Mouse (Mus musculus) midbrain, embryonic 12.5 days (tissue): ENCODE data around the gene Hipk2. TPM values are rescaled to one million over a fixed set of nuclear protein-coding genes. Genes with fewer than 3 reads are reported as not detected.

Source experiments
- ATAC-seq: fragments of 200-750 bp; cut with Nextera tagmentation; 2 replicates; pipeline ENCODE4 v1.8.0; 2017; ENCODE audit warnings: low read depth, moderate TSS enrichment, moderate library complexity; ENCODE audit not compliant: low FRiP score
- H3K27ac ChIP-seq: fragments of 300-500 bp; sonication (generic); replicated peaks from 2 replicates; pipeline ENCODE4 v1.5.1; 2016; ENCODE audit warnings: mild to moderate bottlenecking
- H3K27me3 ChIP-seq: fragments of 300-500 bp; sonication (generic); 2 replicates; pipeline ENCODE4 v1.6.1; 2016; ENCODE audit warnings: mild to moderate bottlenecking
- H3K36me3 ChIP-seq: fragments of 300-500 bp; sonication (generic); 2 replicates; pipeline ENCODE4 v1.6.1; 2016
- H3K4me1 ChIP-seq: fragments of 300-500 bp; sonication (generic); 2 replicates; pipeline ENCODE4 v1.6.1; 2016
- H3K4me2 ChIP-seq: fragments of 300-500 bp; sonication (generic); replicated peaks from 2 replicates; pipeline ENCODE4 v1.6.1; 2016; ENCODE audit warnings: mild to moderate bottlenecking, moderate library complexity
- H3K4me3 ChIP-seq: fragments of 300-500 bp; sonication (generic); 2 replicates; pipeline ENCODE4 v1.5.1; 2016; ENCODE audit warnings: mild to moderate bottlenecking
- H3K9ac ChIP-seq: fragments of 300-500 bp; sonication (generic); replicated peaks from 2 replicates; pipeline ENCODE4 v1.6.1; 2016; ENCODE audit warnings: mild to moderate bottlenecking, moderate library complexity
- H3K9me3 ChIP-seq: fragments of 300-500 bp; sonication (generic); 2 replicates; pipeline ENCODE4 v1.6.1; 2016; ENCODE audit warnings: mild to moderate bottlenecking
- WGBS: fragments of 180-500 bp; shearing (Covaris S2); methylation state at CpG from one replicate; pipeline ENCODE4 v1.1.7; 2016; 5-methylcytosine and 5-hydroxymethylcytosine counted together
- polyA plus RNA-seq: library from polyadenylated mRNA; unstranded; fragments of >200 nt; fragmentation: Nextera tagmentation; extraction: Ambion mirVana; gene quantifications from 2 replicates; pipeline ENCODE4 v1.2.1, GENCODE M21; 2016

Hipk2 gene
- polyA plus RNA-seq, result 36.7 and 40.4 TPM in 2 replicates

DNA sequence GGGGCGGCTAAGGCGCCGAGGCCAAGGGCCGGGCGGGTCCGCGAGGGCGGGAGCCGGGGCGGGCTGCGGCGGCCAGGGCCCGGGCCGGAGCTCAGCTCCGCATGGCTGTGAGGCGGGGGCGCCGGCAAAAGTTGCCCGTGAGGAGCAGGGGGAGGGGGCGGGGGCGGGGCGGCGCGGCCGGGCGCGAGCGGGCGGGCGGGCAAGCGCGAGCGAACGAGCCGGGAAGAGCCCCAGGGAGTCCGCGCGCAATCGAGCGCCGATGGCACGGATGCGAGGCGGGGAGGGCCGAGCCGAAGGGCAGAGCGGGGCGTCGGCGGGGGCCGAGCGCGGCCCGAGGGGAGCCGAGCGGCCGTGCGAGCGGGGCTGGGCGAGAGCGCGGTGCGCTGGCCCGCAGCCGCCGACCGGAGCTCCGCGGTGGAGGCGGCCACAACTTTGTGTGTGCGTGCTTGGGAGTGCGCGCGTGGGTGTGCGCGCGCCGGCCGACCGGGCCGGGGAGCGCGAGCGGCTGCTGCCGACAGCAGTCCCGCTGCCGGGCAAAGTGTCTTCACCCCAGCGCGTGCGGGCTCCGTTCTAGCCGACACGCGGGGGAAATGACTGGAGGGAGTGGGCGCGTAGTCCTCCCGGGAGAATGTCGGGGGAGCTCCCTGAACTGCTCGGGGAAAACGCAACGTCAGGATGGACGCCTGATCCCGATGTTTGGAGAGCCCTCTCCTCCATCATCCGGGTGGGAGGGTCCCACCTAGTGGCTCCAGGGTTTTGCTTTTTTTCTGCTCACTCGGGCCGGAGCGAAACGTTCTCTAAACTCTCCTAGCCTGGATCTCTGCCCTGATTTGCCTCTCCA lies at the start of gene Hipk2:
Gene Hipk2, minus strand, starts transcription at position 95 of the 841 bp plus-strand sequence.
- H3K4me2 ChIP-seq, result peak within 1 kb of the TSS; percentile 71
- H3K4me1 ChIP-seq, result peaks cover 26% of the 10 kb centered on the region
- peak within 1 kb of the TSS; percentile 100 for H3K4me3 ChIP-seq
- under 1% methylated on average over 74 of the region's 108 CpGs for WGBS
- H3K27me3 ChIP-seq, result peaks cover 29% of the 10 kb centered on the region
- no peaks in the 10 kb centered on the region for H3K9me3 ChIP-seq
- peak within 1 kb of the TSS; percentile 100 for H3K9ac ChIP-seq
- peak; percentile 95 for ATAC-seq
- H3K36me3 ChIP-seq, result no peaks in the 10 kb centered on the region
- H3K27ac ChIP-seq, result peak within 1 kb of the TSS; percentile 96

DNA sequence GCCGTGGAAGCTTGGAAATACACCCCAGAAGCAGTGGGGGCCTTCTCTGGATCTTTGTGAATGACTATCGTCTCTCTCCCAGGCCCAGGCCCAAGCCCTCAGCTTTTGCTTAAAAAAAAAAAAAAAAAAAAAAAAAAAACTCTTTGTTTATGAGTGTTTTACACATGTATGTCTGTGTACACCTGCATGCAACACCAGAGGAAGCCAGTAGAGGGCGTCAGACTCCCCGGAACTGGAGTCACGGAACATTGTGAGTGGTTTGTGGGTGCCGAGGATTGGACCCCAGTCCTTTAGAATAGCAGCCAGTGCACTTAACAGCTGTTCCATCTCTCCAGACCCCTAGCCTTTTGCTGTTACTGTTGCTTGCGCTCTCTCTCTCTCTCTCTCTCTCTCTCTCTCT lies 49.8 kb upstream of the Hipk2 start:
- Histone ChIP-seq H3K9me3 (no peaks in the 10 kb centered on the region), H3K4me3 (peak overlapping the region; percentile 16; the same call in 1 of the 2 replicates), H3K4me1 (no peaks in the 10 kb centered on the region), H3K4me2 (peak overlapping the region; percentile 41), H3K9ac (no peak overlapping the region), H3K36me3 (no peaks in the 10 kb centered on the region), H3K27ac (no peak overlapping the region), H3K27me3 (no peaks in the 10 kb centered on the region)
- 58% methylated on average over 7 of the region's 7 CpGs for WGBS
- no peak for ATAC-seq

DNA sequence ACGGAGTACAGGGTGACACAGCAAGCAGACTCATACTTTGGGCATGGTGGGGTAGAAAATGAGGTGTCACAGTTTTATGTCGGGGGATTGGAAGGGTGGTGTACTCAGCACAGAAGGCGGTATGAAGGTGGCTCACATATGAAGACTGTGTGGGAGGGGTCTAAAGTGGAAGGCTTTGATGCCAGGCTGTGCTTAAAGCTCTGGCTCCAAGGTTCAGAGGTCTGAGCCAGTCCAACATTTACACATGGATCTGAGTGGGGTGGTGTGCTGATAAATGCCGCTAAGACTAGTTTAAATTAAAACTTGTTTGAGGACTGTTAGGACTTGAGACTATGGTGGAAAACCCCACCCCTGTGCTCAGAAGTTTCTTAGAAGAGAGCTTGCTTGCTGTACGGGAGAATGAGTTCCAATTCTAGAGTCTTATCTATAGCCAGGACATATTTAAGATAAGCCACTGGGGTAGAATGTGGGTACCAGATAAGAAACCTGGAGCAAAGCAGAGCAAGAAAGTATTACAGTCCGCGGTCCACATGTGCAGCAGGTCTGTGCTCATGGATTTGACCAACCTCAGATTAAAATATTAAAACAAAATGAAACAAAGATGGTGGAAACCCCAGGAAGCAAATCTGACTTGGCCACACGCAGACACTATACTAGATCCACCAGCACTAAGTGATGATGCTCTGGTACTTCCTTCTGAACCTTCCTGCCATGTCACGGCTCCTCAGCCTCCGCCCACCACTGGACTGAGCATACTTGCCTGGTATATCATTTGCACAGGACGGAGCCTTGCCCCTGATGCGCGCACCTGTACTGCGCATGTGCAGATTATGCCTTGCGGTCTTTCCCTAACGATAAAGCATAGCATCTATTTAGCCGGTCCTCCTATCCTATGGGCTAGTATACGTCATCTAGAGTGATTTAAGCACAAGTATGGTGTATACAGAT lies 48.2 kb upstream of the Hipk2 start:
- Histone ChIP-seq H3K9me3 (no peaks in the 10 kb centered on the region), H3K4me1 (no peaks in the 10 kb centered on the region), H3K27ac (no peak overlapping the region), H3K4me3 (no peak overlapping the region), H3K4me2 (no peak overlapping the region), H3K9ac (no peak overlapping the region), H3K36me3 (no peaks in the 10 kb centered on the region), H3K27me3 (no peaks in the 10 kb centered on the region)
- no peak for ATAC-seq
- WGBS, result 93% methylated on average over 18 of the region's 18 CpGs

DNA sequence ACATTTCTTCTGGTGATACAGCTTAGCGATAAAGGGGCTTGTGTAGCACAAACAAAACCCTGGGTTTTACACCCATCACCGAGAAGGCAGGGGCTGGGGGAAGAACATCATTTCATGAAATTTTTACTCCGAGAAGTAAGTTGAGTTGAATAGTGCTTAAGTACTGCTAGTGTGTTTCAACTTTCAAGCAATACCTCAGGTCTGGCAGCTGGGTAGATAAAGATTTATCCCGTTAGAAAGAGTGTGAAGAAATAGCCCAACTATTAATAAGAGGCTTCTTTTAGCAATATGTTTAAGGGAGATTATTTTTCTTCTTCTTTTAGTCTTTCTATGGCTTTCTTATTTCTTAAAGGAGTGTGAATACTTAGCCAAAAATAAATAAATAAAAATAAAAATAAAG lies 47.5 kb upstream of the Hipk2 start:
- Histone ChIP-seq H3K27ac (no peak overlapping the region), H3K9me3 (no peaks in the 10 kb centered on the region), H3K4me3 (no peak overlapping the region), H3K27me3 (no peaks in the 10 kb centered on the region), H3K4me2 (no peak overlapping the region), H3K9ac (no peak overlapping the region), H3K36me3 (no peaks in the 10 kb centered on the region), H3K4me1 (no peaks in the 10 kb centered on the region)
- no peak for ATAC-seq
- WGBS, result 90% methylated on average over 4 of the region's 4 CpGs

DNA sequence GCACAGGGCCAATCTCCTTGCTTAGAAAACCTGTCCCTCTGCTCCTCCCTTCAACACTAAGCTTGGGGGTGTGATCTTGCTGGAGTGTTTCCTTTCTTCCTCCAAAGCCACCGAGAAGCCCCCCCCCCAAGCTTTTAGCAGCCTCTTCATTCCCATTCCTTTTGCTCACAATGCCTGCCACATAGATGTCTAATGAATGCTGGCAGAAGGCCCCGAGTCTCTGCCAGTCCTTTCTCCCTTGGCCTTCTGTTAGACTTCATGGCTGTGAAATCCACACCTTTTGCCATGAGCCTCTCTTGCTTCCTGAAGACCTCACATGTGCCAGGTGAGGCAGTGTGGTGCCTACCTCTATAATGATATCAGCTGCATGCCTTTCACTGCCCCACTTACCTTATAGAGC lies 46.6 kb upstream of the Hipk2 start:
- no peak overlapping the region for H3K4me2 ChIP-seq
- no peak overlapping the region for H3K27ac ChIP-seq
- ATAC-seq, result no peak
- H3K9ac ChIP-seq, result no peak overlapping the region
- 64% methylated on average over 2 of the region's 2 CpGs for WGBS
- no peak overlapping the region for H3K4me3 ChIP-seq
- no peaks in the 10 kb centered on the region for H3K36me3 ChIP-seq
- no peaks in the 10 kb centered on the region for H3K9me3 ChIP-seq
- H3K27me3 ChIP-seq, result no peaks in the 10 kb centered on the region
- no peaks in the 10 kb centered on the region for H3K4me1 ChIP-seq

DNA sequence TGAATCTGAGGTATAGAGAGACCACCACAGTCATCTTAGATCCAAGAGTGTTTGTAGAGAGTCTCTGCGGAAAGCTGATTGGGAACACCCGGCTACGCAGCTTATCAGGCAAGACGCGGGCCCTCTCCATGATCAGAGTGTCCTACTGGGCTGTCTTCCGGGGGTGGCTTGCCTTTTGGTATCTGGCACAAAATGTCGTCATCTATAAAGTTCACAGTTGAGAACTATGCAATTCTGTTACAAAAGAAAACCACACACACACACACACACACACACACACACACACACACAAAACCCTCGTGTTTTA lies 45.8 kb upstream of the Hipk2 start:
- no peak overlapping the region for H3K9ac ChIP-seq
- no peaks in the 10 kb centered on the region for H3K27me3 ChIP-seq
- 83% methylated on average over 8 of the region's 8 CpGs for WGBS
- H3K27ac ChIP-seq, result no peak overlapping the region
- H3K36me3 ChIP-seq, result no peaks in the 10 kb centered on the region
- H3K9me3 ChIP-seq, result no peaks in the 10 kb centered on the region
- ATAC-seq, result no peak
- H3K4me2 ChIP-seq, result no peak overlapping the region
- H3K4me3 ChIP-seq, result no peak overlapping the region
- no peaks in the 10 kb centered on the region for H3K4me1 ChIP-seq

DNA sequence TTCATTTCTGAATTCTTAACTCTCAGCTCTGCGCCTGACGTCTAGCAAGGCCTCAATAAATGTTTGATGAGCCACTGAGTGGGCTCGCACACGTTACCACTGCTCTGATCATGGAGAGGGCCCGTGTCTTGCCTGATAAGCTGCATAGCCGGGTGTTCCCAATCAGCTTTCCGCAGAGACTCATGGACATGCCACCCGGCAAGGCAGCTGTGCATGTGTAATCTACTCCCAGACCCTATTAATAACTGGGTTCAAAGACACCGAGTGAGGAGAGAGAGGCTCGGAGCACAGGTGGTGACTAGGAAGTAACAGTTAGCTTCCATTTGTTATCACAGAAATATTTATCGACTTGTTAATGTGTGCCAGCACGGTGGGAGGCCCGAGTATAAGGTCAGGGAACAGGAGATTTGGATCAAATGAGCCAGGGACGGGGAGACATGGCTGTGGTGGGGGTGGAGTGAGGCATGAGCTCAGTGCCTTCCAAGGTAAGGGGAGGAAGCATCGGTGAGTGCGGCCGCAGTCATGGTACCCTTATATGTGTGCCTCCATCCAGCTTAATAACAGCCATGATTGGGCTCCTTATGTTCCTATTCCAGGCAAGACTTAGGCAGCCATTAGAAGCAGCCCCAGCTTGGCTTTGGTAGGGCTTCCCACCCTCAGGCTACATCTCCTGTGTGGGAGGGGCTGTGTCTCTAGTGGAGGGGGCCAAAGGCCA lies 45.3 kb upstream of the Hipk2 start:
- WGBS, result 85% methylated on average over 17 of the region's 17 CpGs
- H3K9me3 ChIP-seq, result no peaks in the 10 kb centered on the region
- no peaks in the 10 kb centered on the region for H3K27me3 ChIP-seq
- no peak overlapping the region for H3K9ac ChIP-seq
- ATAC-seq, result no peak; the same call in 1 of the 2 replicates
- H3K27ac ChIP-seq, result no peak overlapping the region
- H3K36me3 ChIP-seq, result no peaks in the 10 kb centered on the region
- H3K4me1 ChIP-seq, result no peaks in the 10 kb centered on the region
- H3K4me3 ChIP-seq, result no peak overlapping the region
- H3K4me2 ChIP-seq, result no peak overlapping the region

DNA sequence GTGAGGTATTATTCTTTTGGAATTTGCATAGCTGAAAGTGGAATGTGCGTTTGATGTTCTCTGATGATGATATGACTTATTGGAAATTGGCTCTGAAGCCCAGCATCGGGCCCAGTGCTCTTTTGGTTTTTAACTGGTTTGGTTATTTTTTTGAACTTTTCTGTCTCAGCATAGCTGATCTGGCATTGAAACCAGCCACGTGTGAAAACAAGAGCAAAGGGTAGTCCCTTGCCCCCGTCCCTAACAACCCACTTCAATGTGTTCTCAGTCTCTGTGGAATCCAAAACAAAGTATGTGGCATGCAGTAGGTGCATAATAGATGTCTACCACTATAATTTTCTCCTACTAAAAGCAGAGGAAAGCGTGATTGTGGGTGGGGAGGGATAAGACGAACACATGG lies 44.2 kb upstream of the Hipk2 start:
- H3K27ac ChIP-seq, result no peak overlapping the region
- no peak overlapping the region for H3K4me3 ChIP-seq
- H3K4me1 ChIP-seq, result no peaks in the 10 kb centered on the region
- no peak overlapping the region for H3K4me2 ChIP-seq
- no peaks in the 10 kb centered on the region; the same call in 1 of the 2 replicates for H3K27me3 ChIP-seq
- H3K9me3 ChIP-seq, result no peaks in the 10 kb centered on the region
- no peaks in the 10 kb centered on the region for H3K36me3 ChIP-seq
- WGBS, result 81% methylated on average over 6 of the region's 6 CpGs
- no peak overlapping the region for H3K9ac ChIP-seq
- ATAC-seq, result no peak

DNA sequence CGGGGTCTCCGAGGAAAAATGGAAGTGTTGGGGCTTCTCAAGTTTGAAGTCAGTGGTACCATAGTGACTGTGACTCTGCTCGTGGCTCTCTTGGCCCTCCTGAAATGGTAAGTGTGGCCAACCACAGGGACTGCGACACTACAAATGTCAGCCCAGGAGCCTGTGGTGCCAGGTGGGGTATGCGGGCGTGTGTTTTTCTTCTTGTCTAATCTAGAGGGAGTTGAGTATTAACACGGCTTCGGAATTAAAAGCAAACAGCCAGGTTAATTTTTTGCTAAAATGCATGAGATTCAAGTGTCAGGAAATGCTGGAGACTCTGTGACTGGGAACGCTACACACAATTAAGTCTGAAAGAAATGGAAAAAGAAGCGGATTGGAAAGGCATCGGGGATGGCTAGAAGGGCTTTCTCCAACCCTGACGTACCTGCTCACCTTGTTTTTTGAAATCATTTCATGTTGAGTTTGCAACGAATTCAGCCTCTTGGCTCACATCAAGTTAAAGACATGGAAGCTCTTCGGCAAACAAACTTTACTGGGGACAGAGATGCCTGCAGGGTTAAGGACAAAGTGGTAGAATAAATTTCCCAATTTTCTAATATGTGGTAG lies 43.3 kb upstream of the Hipk2 start:
- no peaks in the 10 kb centered on the region; the same call in 1 of the 2 replicates for H3K27me3 ChIP-seq
- 85% methylated on average over 14 of the region's 14 CpGs for WGBS
- no peak for ATAC-seq
- no peak overlapping the region for H3K4me3 ChIP-seq
- H3K4me1 ChIP-seq, result peaks cover under 1% of the 10 kb centered on the region; the same call in 1 of the 2 replicates
- no peak overlapping the region for H3K4me2 ChIP-seq
- H3K27ac ChIP-seq, result no peak overlapping the region
- no peak overlapping the region for H3K9ac ChIP-seq
- no peaks in the 10 kb centered on the region for H3K36me3 ChIP-seq
- no peaks in the 10 kb centered on the region for H3K9me3 ChIP-seq

DNA sequence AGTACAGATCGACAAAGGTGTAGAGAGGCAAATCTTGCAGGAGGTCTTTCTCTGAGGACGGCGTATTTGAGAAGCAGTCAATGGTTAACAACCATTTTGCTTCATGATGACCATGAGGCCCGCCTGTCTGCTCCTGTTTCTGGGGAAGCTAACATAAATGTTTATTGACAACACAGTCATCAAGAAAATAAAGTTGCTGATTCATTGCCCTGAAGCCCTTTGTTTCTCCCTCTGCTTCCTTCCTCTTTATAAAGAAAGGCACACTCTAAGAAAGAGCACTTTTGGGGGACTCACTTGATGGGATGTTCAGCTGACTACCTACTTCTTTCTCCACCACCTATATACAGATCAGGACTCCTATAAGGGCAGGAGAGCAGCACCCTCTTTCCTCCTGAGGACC lies 42.8 kb upstream of the Hipk2 start:
- H3K4me1 ChIP-seq, result peaks cover 5% of the 10 kb centered on the region; the same call in 1 of the 2 replicates
- H3K9me3 ChIP-seq, result no peaks in the 10 kb centered on the region
- no peaks in the 10 kb centered on the region for H3K36me3 ChIP-seq
- WGBS, result 94% methylated on average over 4 of the region's 4 CpGs
- H3K27ac ChIP-seq, result no peak overlapping the region
- H3K27me3 ChIP-seq, result no peaks in the 10 kb centered on the region; the same call in 1 of the 2 replicates
- H3K9ac ChIP-seq, result no peak overlapping the region
- ATAC-seq, result no peak
- H3K4me2 ChIP-seq, result no peak overlapping the region
- H3K4me3 ChIP-seq, result no peak overlapping the region

DNA sequence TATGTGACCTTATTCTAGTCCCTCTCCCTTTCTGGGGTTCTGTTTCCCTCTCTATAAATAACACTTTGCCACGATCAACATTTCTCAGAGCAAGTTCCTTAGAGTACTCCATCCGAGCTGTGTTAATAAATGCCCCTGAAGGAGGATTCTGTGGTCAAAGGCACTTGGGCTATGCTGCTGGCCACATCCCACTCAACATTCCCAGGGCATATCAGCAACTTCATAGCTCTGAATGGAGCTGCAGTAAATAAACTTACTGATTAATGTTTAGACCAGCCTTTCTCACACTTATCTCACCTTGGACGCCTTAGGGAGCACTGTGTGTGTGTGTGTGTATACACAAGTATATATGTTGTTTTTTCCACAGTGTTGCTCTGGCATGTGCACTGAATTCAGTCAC lies 41.5 kb upstream of the Hipk2 start:
- Histone ChIP-seq H3K9ac (no peak overlapping the region), H3K4me1 (peaks cover 14% of the 10 kb centered on the region; the same call in 1 of the 2 replicates), H3K4me2 (no peak overlapping the region), H3K9me3 (no peaks in the 10 kb centered on the region), H3K4me3 (no peak overlapping the region), H3K27ac (no peak overlapping the region), H3K27me3 (no peaks in the 10 kb centered on the region; the same call in 1 of the 2 replicates), H3K36me3 (no peaks in the 10 kb centered on the region)
- ATAC-seq, result no peak
- 85% methylated on average over 3 of the region's 3 CpGs for WGBS
